Mouse (Mus musculus) cerebellum, adult 2 months (tissue): ENCODE results near the gene Foxb1. TPM values are rescaled to one million over a fixed set of nuclear protein-coding genes. Genes with fewer than 3 reads are reported as not detected.

Experiments used
- DNase-seq, 2 experiments: peaks; one replicate each; pipeline ENCODE4 v3.0.0; 2021
- H3K27ac ChIP-seq: fragments of 200-500 bp; 2 replicates; pipeline ENCODE4 v1.5.1; 2012; ENCODE audit warnings: low read length, control low read depth, inconsistent platforms; ENCODE audit not compliant: insufficient read depth
- H3K27me3 ChIP-seq: fragments of 200-500 bp; 2 replicates; pipeline ENCODE4 v1.6.1; 2012; ENCODE audit warnings: inconsistent platforms, mild to moderate bottlenecking, low read length, moderate library complexity; ENCODE audit not compliant: control insufficient read depth, insufficient read depth
- H3K4me1 ChIP-seq: fragments of 200-500 bp; 2 replicates; pipeline ENCODE4 v1.6.1; 2011; ENCODE audit warnings: low read length; ENCODE audit not compliant: control insufficient read depth, insufficient read depth
- H3K4me3 ChIP-seq: fragments of 200-500 bp; replicated peaks from 2 replicates; pipeline ENCODE3; 2011; ENCODE audit warnings: mild to moderate bottlenecking, low read depth, low read length, control low read depth; ENCODE audit not compliant: insufficient read depth
- CTCF ChIP-seq: fragments of 200-500 bp; IDR thresholded peaks from 2 replicates; pipeline ENCODE4 v1.5.1; 2011; ENCODE audit warnings: low read depth, mild to moderate bottlenecking, control low read depth, low read length, moderate library complexity, borderline replicate concordance; ENCODE audit not compliant: insufficient read depth
- POLR2A ChIP-seq: fragments of 200-500 bp; IDR thresholded peaks from 2 replicates; pipeline ENCODE4 v1.6.1; 2011; ENCODE audit warnings: low read length, control low read depth, borderline replicate concordance; ENCODE audit not compliant: insufficient read depth
- WGBS: fragments of 180-500 bp; shearing (Covaris S2); methylation state at CpG from one replicate; pipeline ENCODE4 v1.1.7; 2018; 5-methylcytosine and 5-hydroxymethylcytosine counted together
- polyA plus RNA-seq: library from polyadenylated mRNA; depleted of rRNA; stranded (reverse); fragments of >200 nt; gene quantifications from 2 replicates; pipeline ENCODE4 v1.2.3, GENCODE M21; 2012

Gene Foxb1
- polyA plus RNA-seq, 1 experiment: 1.2 TPM

DNA sequence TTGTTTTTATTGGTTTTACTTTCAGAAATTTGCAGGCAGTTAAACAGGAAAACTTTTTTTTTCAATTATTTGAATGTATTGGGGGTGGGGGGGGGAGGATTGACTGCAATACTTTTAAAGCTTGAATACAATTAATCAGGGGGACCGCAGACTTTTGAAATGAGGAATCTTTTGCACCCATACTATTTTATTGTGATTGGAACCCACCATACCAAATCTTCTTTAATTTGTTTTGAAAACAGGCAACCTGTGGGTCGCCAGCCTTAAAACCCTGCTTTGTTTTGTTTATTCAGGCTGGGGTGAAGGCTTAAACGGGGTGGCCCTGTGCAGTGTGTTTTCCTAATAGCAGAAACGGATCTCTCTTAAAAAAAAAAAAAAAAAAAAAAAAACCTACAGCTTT is 6.2 kb upstream of the Foxb1 start:
- no peak for DNase-seq
- WGBS: 3% methylated on average over 4 of the region's 4 CpGs
- Histone ChIP-seq H3K27ac (no peak overlapping the region), H3K4me1 (no peaks in the 10 kb centered on the region), H3K27me3 (peaks cover 12% of the 10 kb centered on the region; the same call in 1 of the 2 replicates), H3K4me3 (no peak overlapping the region)
- TF ChIP-seq POLR2A (no peak), CTCF (no peak)

DNA sequence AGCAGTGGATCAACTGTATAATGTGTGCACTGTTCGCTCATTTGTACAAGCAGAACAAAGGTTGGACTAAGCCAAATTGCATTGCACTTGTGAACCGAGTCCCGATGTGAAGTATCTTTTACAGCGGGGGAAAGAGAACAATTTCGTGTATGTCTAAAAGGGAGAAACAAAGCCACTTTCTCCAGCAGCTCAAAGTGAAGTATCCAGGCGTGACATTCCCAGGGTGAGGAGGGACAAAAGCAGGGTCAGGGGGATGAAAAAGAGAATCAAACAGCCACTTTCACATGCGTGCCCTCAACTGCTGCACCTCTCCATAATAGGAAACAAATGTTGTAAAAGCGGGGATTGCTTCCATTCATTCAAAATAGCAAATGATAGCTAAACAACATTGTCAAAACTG is 5.6 kb upstream of the Foxb1 start:
- WGBS: 3% methylated on average over 8 of the region's 8 CpGs
- no peaks in the 10 kb centered on the region for H3K4me1 ChIP-seq
- no peak overlapping the region for H3K4me3 ChIP-seq
- peaks cover 12% of the 10 kb centered on the region; the same call in 1 of the 2 replicates for H3K27me3 ChIP-seq
- no peak for TF ChIP-seq POLR2A
- no peak for TF ChIP-seq CTCF
- DNase-seq: no peak
- H3K27ac ChIP-seq: no peak overlapping the region

- Histone ChIP-seq H3K4me1 (no peaks in the 10 kb centered on the region), H3K4me3 (no peak overlapping the region), H3K27ac (no peak overlapping the region), H3K27me3 (peaks cover 12% of the 10 kb centered on the region; the same call in 1 of the 2 replicates)
- DNase-seq: no peak
- WGBS: 12% methylated on average over 8 of the region's 8 CpGs
- TF ChIP-seq POLR2A (no peak), CTCF (no peak)
Observed at GRCm38 (mm10) chr9:69765483-69766050, 4.8 kb upstream of the Foxb1 start.

DNA sequence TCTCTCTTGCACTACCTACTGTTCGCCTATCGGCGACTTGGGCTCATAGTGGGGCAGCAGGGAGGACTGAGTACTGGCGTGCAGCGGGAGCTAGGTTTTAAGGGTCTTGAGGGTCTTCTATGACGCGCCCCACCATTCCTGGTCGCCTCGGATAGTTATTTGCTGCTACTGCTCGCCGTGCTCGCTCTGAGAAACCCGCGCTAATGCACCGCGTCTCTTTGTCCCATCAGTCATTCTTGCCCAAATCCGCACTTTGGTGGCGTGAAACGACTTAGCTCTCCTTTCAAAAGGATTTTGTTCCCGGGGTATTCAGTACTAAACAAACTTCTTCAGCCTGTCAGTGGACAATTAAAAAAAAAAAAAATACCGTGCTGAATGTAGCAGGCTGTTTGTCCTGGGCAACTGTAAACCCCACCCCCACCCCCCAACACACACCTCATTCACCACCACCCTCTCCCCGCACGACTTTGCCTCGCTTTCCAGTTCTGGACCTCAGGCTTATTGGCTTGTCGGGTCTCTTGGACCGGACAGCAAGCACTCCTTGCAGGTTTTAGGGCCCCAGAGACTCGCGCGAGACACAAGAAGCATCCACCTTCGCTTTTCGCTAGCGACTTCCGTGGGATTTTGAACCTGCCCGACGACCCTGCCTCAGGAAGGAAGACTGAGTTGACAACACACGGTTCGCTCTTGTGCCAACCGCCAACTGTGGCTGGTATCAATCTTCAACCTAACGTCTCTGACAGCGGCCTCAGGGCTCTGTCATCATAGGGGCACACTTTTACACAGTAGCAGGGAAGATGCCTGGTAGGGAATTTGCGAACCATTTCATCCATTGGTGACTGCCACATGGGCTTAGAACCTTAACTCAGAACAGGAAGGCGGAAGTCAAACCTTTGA is 4.1 kb upstream of the Foxb1 start:
- Histone ChIP-seq H3K4me1 (no peaks in the 10 kb centered on the region), H3K27ac (no peak overlapping the region), H3K27me3 (peaks cover 12% of the 10 kb centered on the region; the same call in 1 of the 2 replicates), H3K4me3 (no peak overlapping the region)
- TF ChIP-seq POLR2A (no peak), CTCF (no peak)
- DNase-seq: no peak
- WGBS: 3% methylated on average over 42 of the region's 42 CpGs

- TF ChIP-seq CTCF: no peak
- TF ChIP-seq POLR2A: no peak
- H3K4me3 ChIP-seq: no peak overlapping the region
- H3K27ac ChIP-seq: no peak overlapping the region
Observed at GRCm38 (mm10) chr9:69763681-69764585, 3.2 kb upstream of the Foxb1 start.

GRCm38 (mm10) chr9:69762703-69763102 is 2.0 kb upstream of the Foxb1 start:
- no peak for DNase-seq
- H3K27ac ChIP-seq: no peak overlapping the region
- WGBS: 4% methylated on average over 14 of the region's 14 CpGs
- no peak overlapping the region for H3K4me3 ChIP-seq
- TF ChIP-seq POLR2A (no peak), CTCF (no peak)
- peaks cover 10% of the 10 kb centered on the region; the same call in 1 of the 2 replicates for H3K27me3 ChIP-seq
- no peaks in the 10 kb centered on the region; the same call in 1 of the 2 replicates for H3K4me1 ChIP-seq

More at GRCm38 (mm10) chr9:69763681-69764585, 3.2 kb upstream of the Foxb1 start:
- no peaks in the 10 kb centered on the region; the same call in 1 of the 2 replicates for H3K4me1 ChIP-seq
- no peak for DNase-seq
- H3K27me3 ChIP-seq: peaks cover 12% of the 10 kb centered on the region; the same call in 1 of the 2 replicates
- WGBS: 2% methylated on average over 25 of the region's 25 CpGs

GRCm38 (mm10) chr9:69762221-69762620 is 1.5 kb upstream of the Foxb1 start:
- no peak for DNase-seq
- TF ChIP-seq POLR2A (no peak), CTCF (no peak)
- no peak overlapping the region for H3K27ac ChIP-seq
- no peaks in the 10 kb centered on the region; the same call in 1 of the 2 replicates for H3K4me1 ChIP-seq
- H3K4me3 ChIP-seq: no peak overlapping the region
- WGBS: 3% methylated on average over 12 of the region's 12 CpGs
- H3K27me3 ChIP-seq: peaks cover 8% of the 10 kb centered on the region; the same call in 1 of the 2 replicates

DNA sequence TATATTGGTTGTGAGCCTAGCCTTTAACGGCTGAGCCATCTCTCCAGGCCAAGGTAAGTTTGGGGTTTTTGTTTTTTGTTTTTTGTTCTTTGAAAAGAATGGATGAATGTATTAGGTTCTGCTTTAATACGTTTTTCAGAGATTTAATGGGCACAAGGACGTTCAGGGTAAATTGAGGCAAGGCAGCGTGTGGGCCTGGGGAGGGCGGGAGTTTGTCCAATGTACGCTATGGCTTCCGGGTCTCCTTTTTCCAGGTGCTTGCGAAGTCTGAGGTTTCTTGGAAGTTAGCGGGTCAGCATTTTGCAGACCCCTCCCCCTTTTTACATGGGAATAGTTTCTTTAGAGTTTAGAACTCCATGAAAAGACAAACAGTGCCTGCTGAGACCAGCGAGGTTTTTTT is 829 bp upstream of the Foxb1 start:
- no peaks in the 10 kb centered on the region; the same call in 1 of the 2 replicates for H3K4me1 ChIP-seq
- no peak overlapping the region for H3K4me3 ChIP-seq
- 3% methylated on average over 10 of the region's 10 CpGs for WGBS
- H3K27me3 ChIP-seq: peaks cover 8% of the 10 kb centered on the region; the same call in 1 of the 2 replicates
- TF ChIP-seq CTCF (no peak), POLR2A (no peak)
- H3K27ac ChIP-seq: no peak overlapping the region
- DNase-seq: no peak
